In genomic region chr9:47471767-47472420, GRCm38 (mm10) we compare ENCODE assay signal across 11 mouse cellular contexts. TPM values are rescaled to one million over a fixed set of nuclear protein-coding genes. Genes with fewer than 3 reads are reported as not detected.
A peak's percentile ranks its signal among the peaks of the same experiment; 100 is the strongest.
DNase-seq lines count a peak whose midpoint lies in the region; ATAC-seq and TF ChIP-seq lines count a peak whose summit lies in the region.
"Had no signal": no experiment of that assay in that cellular context is flagged by ENCODE, and none has a peak within 500 bp of the region (broad histone marks: within the 10 kb centered on the region; RNA-seq: fewer than 3 reads in every experiment).

No protein-coding gene starts in this region.

- no peak overlapping the region for H3K4me3 ChIP-seq in gastrocnemius, adult 2 months
- H3K4me3 ChIP-seq in midbrain, embryonic 15.5 days: no peak overlapping the region
- H3K4me3 ChIP-seq: limb, embryonic 12.5 days had no signal

- intact Hi-C loops in gastrocnemius, adult 2 months (cut with DNase I): no loop called here

- no peaks in the 10 kb centered on the region for H3K36me3 ChIP-seq in midbrain, embryonic 15.5 days (replicated peaks)
- H3K36me3 ChIP-seq: limb, embryonic 12.5 days had no signal

- no peak overlapping the region for H3K4me2 ChIP-seq in midbrain, embryonic 15.5 days
- H3K4me2 ChIP-seq: limb, embryonic 12.5 days had no signal

- no peaks in the 10 kb centered on the region for H3K4me1 ChIP-seq in midbrain, embryonic 15.5 days
- H3K4me1 ChIP-seq: limb, embryonic 12.5 days had no signal

- peak overlapping the region; percentile 8; the same call in 1 of the 2 replicates for H3K27ac ChIP-seq in gastrocnemius, adult 2 months
- no peak overlapping the region for H3K27ac ChIP-seq in midbrain, embryonic 15.5 days
- H3K27ac ChIP-seq: limb, embryonic 12.5 days had no signal

- H3K27me3 ChIP-seq in midbrain, embryonic 15.5 days (replicated peaks): no peaks in the 10 kb centered on the region
- H3K27me3 ChIP-seq: limb, embryonic 12.5 days had no signal

- H3K9ac ChIP-seq in midbrain, embryonic 15.5 days: no peak overlapping the region
- H3K9ac ChIP-seq: limb, embryonic 12.5 days had no signal

- no peak for TF ChIP-seq CTCF in gastrocnemius, adult 2 months (IDR thresholded peaks at IDR 0.05)

- no peak for DNase-seq in gastrocnemius, adult 2 months
- no peak for DNase-seq in gastrocnemius, postnatal 25 days
- peak; percentile 16 for DNase-seq in MN1 (ENCODE audit: low spot score)
- DNase-seq in cerebellum, postnatal 36 days: peak; percentile 61 to 68
- DNase-seq in kidney, adult 9 months: peak; percentile 14
- no peak for DNase-seq in layer of hippocampus, postnatal 25 days (ENCODE audit: extremely low spot score in 1 of 2, low spot score in 1 of 2)
- no peak for DNase-seq in spleen, postnatal 36 days (ENCODE audit: low spot score in 2 of 2)
- DNase-seq: retina, postnatal 1 day had no signal

- ATAC-seq in midbrain, embryonic 15.5 days (replicated peaks): no peak
- ATAC-seq: intestine, embryonic 16.5 days had no signal

- no peaks in the 10 kb centered on the region for H3K9me3 ChIP-seq in midbrain, embryonic 15.5 days
- H3K9me3 ChIP-seq: limb, embryonic 12.5 days had no signal

- WGBS in midbrain, embryonic 15.5 days: 22% methylated on average over 10 of the region's 10 CpGs

RNA-seq across cellular contexts. Expression of gene Cadm1, which starts 58.1 kb away (rescaled TPM):
- total RNA-seq in gastrocnemius, adult 2 months (2021): 1 to 10 TPM; 3.1 to 4.9 TPM
- total RNA-seq in gastrocnemius, postnatal 25 days (2021): 1 to 10 TPM; 1.7 to 2.5 TPM
- total RNA-seq in layer of hippocampus, postnatal 25 days (2021): 100 to 1,000 TPM; 234 to 235 TPM
- 263 and 275 TPM in 2 replicates for polyA plus RNA-seq in midbrain, embryonic 15.5 days (2015; fragmentation: Nextera tagmentation; extraction: Ambion mirVana)

Comparison
In these comparisons a context has a peak if more than half of its experiments do, and no peak if none do; other contexts are left out.
1. DNase-seq: peak in MN1 (single experiment), cerebellum, postnatal 36 days (2 of 2) and kidney, adult 9 months (single experiment); none in gastrocnemius, adult 2 months (single experiment), gastrocnemius, postnatal 25 days (single experiment), layer of hippocampus, postnatal 25 days (0 of 2) and spleen, postnatal 36 days (0 of 2).
2. RNA of gene Cadm1, which starts 58.1 kb away (total RNA-seq): 234 to 235 TPM in layer of hippocampus, postnatal 25 days; 3.1 to 4.9 TPM in gastrocnemius, adult 2 months and 1.7 to 2.5 TPM in gastrocnemius, postnatal 25 days; every median in the first group is over 10 times any median in the second.